In genomic region chr17:43883016-43883415, GRCm38 (mm10) we compare ENCODE assay signal across 10 mouse cellular contexts.
DNase-seq lines count a peak whose midpoint lies in the region; ATAC-seq lines count a peak whose summit lies in the region.
"Had no signal": no experiment of that assay in that cellular context is flagged by ENCODE, and none has a peak within 500 bp of the region (broad histone marks: within the 10 kb centered on the region; RNA-seq: fewer than 3 reads in every experiment).

No protein-coding gene starts in this region.

- 21% methylated on average over 1 of the region's 1 CpGs for WGBS in kidney, embryonic 15.5 days
- 17% methylated on average over 1 of the region's 1 CpGs for WGBS in forebrain, embryonic 15.5 days

- no peaks in the 10 kb centered on the region for H3K4me1 ChIP-seq in kidney, embryonic 15.5 days
- no peaks in the 10 kb centered on the region for H3K4me1 ChIP-seq in forebrain, embryonic 15.5 days
- H3K4me1 ChIP-seq: liver, embryonic 13.5 days had no signal

- peak; percentile 30 for DNase-seq in kidney, adult 9 months
- peak; percentile 49 for DNase-seq in A20 (ENCODE audit: low read depth, low spot score)
- peak; percentile 38 for DNase-seq in MN1 (ENCODE audit: low spot score)
- DNase-seq in retina, postnatal 7 days (ENCODE audit: low read depth, low spot score) = peak; percentile 37
- DNase-seq in spleen, postnatal 4 days (ENCODE audit: low spot score in 2 of 2) = no peak
- no peak for DNase-seq in thymus, postnatal 14 days
- DNase-seq: liver, embryonic 13.5 days had no signal

- H3K27ac ChIP-seq in kidney, embryonic 15.5 days = no peak overlapping the region
- H3K27ac ChIP-seq in forebrain, embryonic 15.5 days (replicated peaks) = no peak overlapping the region
- H3K27ac ChIP-seq: embryonic facial prominence, embryonic 13.5 days; liver, embryonic 13.5 days had no signal

- H3K9ac ChIP-seq in kidney, embryonic 15.5 days = no peak overlapping the region
- no peak overlapping the region for H3K9ac ChIP-seq in forebrain, embryonic 15.5 days (replicated peaks)
- H3K9ac ChIP-seq: embryonic facial prominence, embryonic 13.5 days; liver, embryonic 13.5 days had no signal

- no peaks in the 10 kb centered on the region for H3K36me3 ChIP-seq in kidney, embryonic 15.5 days
- no peaks in the 10 kb centered on the region for H3K36me3 ChIP-seq in forebrain, embryonic 15.5 days
- H3K36me3 ChIP-seq: embryonic facial prominence, embryonic 13.5 days; liver, embryonic 13.5 days had no signal

- H3K4me2 ChIP-seq in kidney, embryonic 15.5 days = no peak overlapping the region
- no peak overlapping the region for H3K4me2 ChIP-seq in forebrain, embryonic 15.5 days (replicated peaks)
- H3K4me2 ChIP-seq: embryonic facial prominence, embryonic 13.5 days; liver, embryonic 13.5 days had no signal

- no peak for ATAC-seq in kidney, embryonic 15.5 days (replicated peaks; ENCODE audit: low FRiP score)
- ATAC-seq in forebrain, embryonic 15.5 days (replicated peaks) = peak; percentile 79

- no peak overlapping the region for H3K4me3 ChIP-seq in kidney, embryonic 15.5 days (replicated peaks)
- no peak overlapping the region for H3K4me3 ChIP-seq in forebrain, embryonic 15.5 days
- H3K4me3 ChIP-seq: embryonic facial prominence, embryonic 13.5 days; liver, embryonic 13.5 days had no signal

- no peaks in the 10 kb centered on the region for H3K27me3 ChIP-seq in kidney, embryonic 15.5 days
- no peaks in the 10 kb centered on the region for H3K27me3 ChIP-seq in forebrain, embryonic 15.5 days
- H3K27me3 ChIP-seq: embryonic facial prominence, embryonic 13.5 days; liver, embryonic 13.5 days had no signal

- no peaks in the 10 kb centered on the region for H3K9me3 ChIP-seq in kidney, embryonic 15.5 days (replicated peaks)
- H3K9me3 ChIP-seq in forebrain, embryonic 15.5 days = no peaks in the 10 kb centered on the region
- H3K9me3 ChIP-seq: embryonic facial prominence, embryonic 13.5 days; liver, embryonic 13.5 days had no signal

Comparison
In these comparisons a context has a peak if more than half of its experiments do, and no peak if none do; other contexts are left out.
1. DNase-seq: peak in kidney, adult 9 months (single experiment), A20 (single experiment), MN1 (single experiment) and retina, postnatal 7 days (single experiment); none in spleen, postnatal 4 days (0 of 2) and thymus, postnatal 14 days (single experiment).